Mouse (Mus musculus) cerebellum, adult 2 months (tissue): Measurements from ENCODE around the gene Heatr5a.

Experiments used
- CTCF ChIP-seq: fragments of 200-500 bp; IDR thresholded peaks from 2 replicates; pipeline ENCODE4 v1.5.1; 2011; ENCODE audit warnings: low read depth, mild to moderate bottlenecking, control low read depth, low read length, moderate library complexity, borderline replicate concordance; ENCODE audit not compliant: insufficient read depth
- POLR2A ChIP-seq: fragments of 200-500 bp; IDR thresholded peaks from 2 replicates; pipeline ENCODE4 v1.6.1; 2011; ENCODE audit warnings: low read length, control low read depth, borderline replicate concordance; ENCODE audit not compliant: insufficient read depth

DNA sequence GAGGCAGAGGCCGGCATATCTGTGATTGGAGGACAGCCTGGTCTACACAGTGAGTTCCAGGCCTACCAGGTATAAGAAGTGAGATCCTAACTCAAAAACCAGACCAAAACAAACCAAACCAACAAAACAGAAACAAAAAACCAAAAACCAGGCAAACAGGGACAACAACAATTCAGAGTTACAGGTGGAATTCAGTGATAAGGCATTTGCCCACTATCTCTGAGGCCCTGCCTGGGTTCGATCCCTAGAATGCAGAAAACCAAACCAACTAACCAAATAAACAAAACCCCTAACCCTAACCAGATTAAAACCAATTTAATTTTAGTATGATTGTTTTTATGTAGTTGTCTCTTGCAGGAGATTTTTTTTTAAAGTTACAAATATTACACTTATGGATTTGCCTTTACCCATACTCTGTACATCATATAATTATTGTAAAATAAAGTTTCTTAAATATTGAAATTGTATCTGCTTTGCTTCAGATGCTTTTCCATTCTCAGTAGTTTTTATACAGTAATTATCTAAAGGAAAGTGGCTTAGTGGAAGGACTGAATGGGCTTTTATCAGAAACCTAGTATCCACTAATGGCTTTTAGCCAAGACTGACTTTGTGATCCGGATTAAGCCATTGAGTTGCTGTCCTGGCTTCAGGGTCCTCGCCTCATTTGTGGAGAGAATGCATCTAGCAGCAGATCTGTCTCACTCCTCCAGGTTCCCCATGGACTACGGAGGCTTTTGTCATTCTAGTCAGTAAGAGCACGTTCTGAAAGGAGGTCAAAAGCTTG is 128.8 kb downstream of the Heatr5a start:
- TF ChIP-seq CTCF (no peak), POLR2A (no peak)
